Mouse (Mus musculus) lung, embryonic 14.5 days (tissue): ENCODE data around the gene Notch1. TPM values are rescaled to one million over a fixed set of nuclear protein-coding genes. Genes with fewer than 3 reads are reported as not detected.

ENCODE experiments used
- ATAC-seq: fragments of 200-750 bp; cut with Nextera tagmentation; 2 replicates; pipeline ENCODE4 v1.8.0; 2017; ENCODE audit warnings: mild to moderate bottlenecking, moderate TSS enrichment, moderate library complexity; ENCODE audit not compliant: insufficient read depth
- DNase-seq: peaks from one replicate; pipeline ENCODE4 v3.0.0-alpha.2; 2015
- H3K27ac ChIP-seq: fragments of 300-500 bp; sonication (generic); 2 replicates; pipeline ENCODE4 v1.5.1; 2014; ENCODE audit warnings: low read depth, mild to moderate bottlenecking, moderate library complexity
- H3K27me3 ChIP-seq: fragments of 300-500 bp; sonication (generic); 2 replicates; pipeline ENCODE4 v1.6.1; 2014; ENCODE audit warnings: low read length, control low read depth; ENCODE audit not compliant: insufficient read depth
- H3K36me3 ChIP-seq: fragments of 300-500 bp; sonication (generic); 2 replicates; pipeline ENCODE4 v1.6.1; 2014; ENCODE audit warnings: control low read depth; ENCODE audit not compliant: insufficient read depth
- H3K4me1 ChIP-seq: fragments of 300-500 bp; sonication (generic); 2 replicates; pipeline ENCODE4 v1.6.1; 2014; ENCODE audit warnings: antibody characterized with exemption, control low read depth; ENCODE audit not compliant: insufficient read depth
- H3K4me2 ChIP-seq: fragments of 300-500 bp; sonication (generic); 2 replicates; pipeline ENCODE4 v1.6.1; 2014; ENCODE audit warnings: mild to moderate bottlenecking
- H3K4me3 ChIP-seq: fragments of 300-500 bp; sonication (generic); 2 replicates; pipeline ENCODE4 v1.5.1; 2014; ENCODE audit warnings: low read depth, low read length
- H3K9ac ChIP-seq: fragments of 300-500 bp; sonication (generic); 2 replicates; pipeline ENCODE4 v1.6.1; 2014
- H3K9me3 ChIP-seq: fragments of 300-500 bp; sonication (generic); 2 replicates; pipeline ENCODE4 v1.6.1; 2016; ENCODE audit warnings: low read depth, low read length, control low read depth
- CTCF ChIP-seq: IDR thresholded peaks from 2 replicates; pipeline ENCODE4 v1.5.1; 2016; ENCODE audit warnings: antibody characterized with exemption, low read depth
- WGBS: fragments of 180-500 bp; shearing (Covaris S2); extraction: QIAGEN DNeasy Blood & Tissue Kit; methylation state at CpG from one replicate; pipeline ENCODE4 v1.1.7; 2014; 5-methylcytosine and 5-hydroxymethylcytosine counted together
- polyA plus RNA-seq: library from polyadenylated mRNA; unstranded; fragments of >200 nt; fragmentation: Nextera tagmentation; extraction: Ambion mirVana; gene quantifications from 2 replicates; pipeline ENCODE4 v1.2.1, GENCODE M21; 2014

The Notch1 gene
- polyA plus RNA-seq, 1 experiment from 2014 or later = 44.0 TPM

- Histone ChIP-seq H3K4me2 (no peak overlapping the region), H3K36me3 (peaks cover 99% of the 10 kb centered on the region), H3K4me1 (no peaks in the 10 kb centered on the region), H3K27me3 (no peaks in the 10 kb centered on the region), H3K4me3 (no peak overlapping the region), H3K9ac (no peak overlapping the region), H3K27ac (no peak overlapping the region), H3K9me3 (no peaks in the 10 kb centered on the region)
- DNase-seq (no peak), ATAC-seq (no peak)
- 89% methylated on average over 11 of the region's 11 CpGs for WGBS
- no peak for TF ChIP-seq CTCF
Observed at GRCm38 (mm10) chr2:26472312-26473090, 44.0 kb downstream of the Notch1 start.

- Histone ChIP-seq H3K27me3 (no peaks in the 10 kb centered on the region), H3K27ac (no peak overlapping the region), H3K4me2 (no peak overlapping the region), H3K9me3 (no peaks in the 10 kb centered on the region), H3K4me3 (no peak overlapping the region), H3K36me3 (peaks cover 99% of the 10 kb centered on the region), H3K9ac (no peak overlapping the region), H3K4me1 (no peaks in the 10 kb centered on the region)
- no peak for ATAC-seq
- 89% methylated on average over 6 of the region's 6 CpGs for WGBS
- DNase-seq = no peak
- TF ChIP-seq CTCF = no peak
Observed at GRCm38 (mm10) chr2:26471652-26472285, 44.7 kb downstream of the Notch1 start.

GRCm38 (mm10) chr2:26470967-26471366 is 45.5 kb downstream of the Notch1 start:
- Histone ChIP-seq H3K4me3 (no peak overlapping the region), H3K4me1 (no peaks in the 10 kb centered on the region), H3K27ac (no peak overlapping the region), H3K9ac (no peak overlapping the region), H3K36me3 (peaks cover 99% of the 10 kb centered on the region), H3K27me3 (no peaks in the 10 kb centered on the region), H3K4me2 (no peak overlapping the region), H3K9me3 (no peaks in the 10 kb centered on the region)
- TF ChIP-seq CTCF = no peak
- DNase-seq = no peak
- ATAC-seq = no peak
- WGBS = 89% methylated on average over 17 of the region's 17 CpGs

- Histone ChIP-seq H3K4me3 (no peak overlapping the region), H3K27me3 (no peaks in the 10 kb centered on the region), H3K9ac (no peak overlapping the region), H3K4me2 (no peak overlapping the region), H3K9me3 (no peaks in the 10 kb centered on the region), H3K4me1 (no peaks in the 10 kb centered on the region), H3K27ac (no peak overlapping the region), H3K36me3 (peaks cover 100% of the 10 kb centered on the region)
- WGBS = 91% methylated on average over 15 of the region's 15 CpGs
- DNase-seq (no peak), ATAC-seq (no peak)
- no peak for TF ChIP-seq CTCF
Observed at GRCm38 (mm10) chr2:26468376-26468775, 48.1 kb downstream of the Notch1 start.

GRCm38 (mm10) chr2:26463412-26463811 is 53.1 kb downstream of the Notch1 start:
- WGBS = 92% methylated on average over 6 of the region's 6 CpGs
- H3K9me3 ChIP-seq = no peaks in the 10 kb centered on the region
- H3K9ac ChIP-seq = no peak overlapping the region
- ATAC-seq = no peak
- H3K36me3 ChIP-seq = peaks cover 98% of the 10 kb centered on the region
- H3K4me2 ChIP-seq = no peak overlapping the region
- DNase-seq = no peak
- H3K4me1 ChIP-seq = peaks cover 12% of the 10 kb centered on the region
- TF ChIP-seq CTCF = no peak
- no peak overlapping the region for H3K27ac ChIP-seq
- H3K4me3 ChIP-seq = no peak overlapping the region
- no peaks in the 10 kb centered on the region for H3K27me3 ChIP-seq

GRCm38 (mm10) chr2:26462980-26463379 is 53.5 kb downstream of the Notch1 start:
- H3K4me3 ChIP-seq = no peak overlapping the region
- DNase-seq (no peak), ATAC-seq (no peak)
- no peaks in the 10 kb centered on the region for H3K9me3 ChIP-seq
- H3K36me3 ChIP-seq = peaks cover 95% of the 10 kb centered on the region
- no peak overlapping the region for H3K9ac ChIP-seq
- H3K27ac ChIP-seq = no peak overlapping the region
- WGBS = 74% methylated on average over 3 of the region's 3 CpGs
- peaks cover 13% of the 10 kb centered on the region for H3K4me1 ChIP-seq
- no peak for TF ChIP-seq CTCF
- H3K4me2 ChIP-seq = no peak overlapping the region
- no peaks in the 10 kb centered on the region for H3K27me3 ChIP-seq

- Histone ChIP-seq H3K4me1 (peaks cover 13% of the 10 kb centered on the region), H3K4me2 (no peak overlapping the region), H3K4me3 (no peak overlapping the region), H3K27me3 (no peaks in the 10 kb centered on the region), H3K9ac (no peak overlapping the region), H3K9me3 (no peaks in the 10 kb centered on the region), H3K27ac (no peak overlapping the region), H3K36me3 (peaks cover 87% of the 10 kb centered on the region)
- WGBS = 80% methylated on average over 5 of the region's 5 CpGs
- no peak for TF ChIP-seq CTCF
- ATAC-seq = no peak
- no peak for DNase-seq
Observed at GRCm38 (mm10) chr2:26461667-26462066, 54.8 kb downstream of the Notch1 start.
